Mouse (Mus musculus): ENCODE measurements at regions not wholly inside any gene's neighbourhood (a gene's known extent, or its start where the extent isn't known, plus 50 kb on each side); places are given as distances from the start of the nearest gene placed in this dataset.
A peak's percentile ranks its signal among the peaks of the same experiment; 100 is the strongest.

DNA sequence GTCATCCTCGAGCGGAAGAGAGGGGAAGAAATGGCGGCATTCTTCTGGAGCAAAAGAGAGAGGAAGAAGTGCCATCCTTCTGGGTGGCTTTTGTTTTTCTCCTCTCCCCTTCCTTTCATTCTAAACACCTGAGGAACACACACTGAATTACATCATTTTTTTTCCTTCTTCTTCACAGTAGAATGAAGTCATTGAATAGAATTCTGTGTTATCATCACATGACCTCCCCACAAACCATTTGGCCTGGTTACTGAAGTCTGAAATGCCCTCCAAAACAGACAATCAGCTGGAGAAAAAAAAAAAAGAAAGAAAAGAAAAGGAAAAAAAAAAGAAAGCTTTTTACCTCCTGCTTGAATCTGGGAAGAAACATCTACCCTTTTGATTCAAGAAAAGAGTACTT, 406.6 kb downstream of the Efnb2 start:
- Histone ChIP-seq H3K27me3 (replicated peaks; ENCODE audit: control insufficient read depth, insufficient read depth, low read length) (no peaks in the 10 kb centered on the region), H3K9me3 (replicated peaks; ENCODE audit: control insufficient read depth, low read length) (no peaks in the 10 kb centered on the region), H3K4me2 (ENCODE audit: low read length) (no peak overlapping the region), H3K4me3 (ENCODE audit: low read depth, low read length) (no peak overlapping the region), H3K9ac (ENCODE audit: low read length) (no peak overlapping the region), H3K36me3 (ENCODE audit: control insufficient read depth, insufficient read depth, low read length) (no peaks in the 10 kb centered on the region), H3K4me1 (ENCODE audit: control insufficient read depth, insufficient read depth, low read length) (peaks cover 4% of the 10 kb centered on the region; the same call in 1 of the 2 replicates), H3K27ac (ENCODE audit: low read depth, low read length) (no peak overlapping the region)
- 90% methylated on average over 3 of the region's 3 CpGs for WGBS
- DNase-seq (ENCODE audit: low spot score) (no peak), ATAC-seq (no peak)

DNA sequence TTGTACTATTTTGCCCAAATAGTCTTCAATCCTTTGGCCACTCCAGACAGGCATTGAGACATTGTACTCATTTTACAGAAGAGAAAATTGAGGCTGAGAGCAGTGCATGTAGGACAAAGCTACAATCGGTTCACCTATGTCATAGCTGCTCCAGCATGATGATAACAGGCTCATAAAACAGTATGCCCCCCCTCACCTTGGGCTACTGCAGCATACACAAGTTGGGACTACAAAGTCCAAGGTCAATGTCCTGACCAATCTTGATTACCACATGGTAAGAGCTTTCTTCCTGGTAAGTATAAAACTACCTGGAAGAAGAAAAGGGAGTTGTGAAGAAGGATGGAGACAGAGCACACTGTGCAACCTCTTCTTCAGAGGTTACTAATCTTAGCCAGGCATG, 416.4 kb downstream of the Efnb2 start:
- no peak overlapping the region for H3K27ac ChIP-seq (ENCODE audit: low read depth, low read length)
- H3K9me3 ChIP-seq (replicated peaks; ENCODE audit: control insufficient read depth, low read length), result no peaks in the 10 kb centered on the region
- no peaks in the 10 kb centered on the region for H3K27me3 ChIP-seq (replicated peaks; ENCODE audit: control insufficient read depth, insufficient read depth, low read length)
- no peaks in the 10 kb centered on the region for H3K36me3 ChIP-seq (ENCODE audit: control insufficient read depth, insufficient read depth, low read length)
- 90% methylated on average over 1 of the region's 1 CpGs for WGBS
- no peak overlapping the region for H3K4me2 ChIP-seq (ENCODE audit: low read length)
- H3K4me3 ChIP-seq (ENCODE audit: low read depth, low read length), result no peak overlapping the region
- H3K4me1 ChIP-seq (ENCODE audit: control insufficient read depth, insufficient read depth, low read length), result 0 out of 2 replicates have a peak, but pooled peaks cover 2% of the 10 kb centered on the region
- DNase-seq (ENCODE audit: low spot score), result no peak
- no peak for ATAC-seq
- no peak overlapping the region for H3K9ac ChIP-seq (ENCODE audit: low read length)

DNA sequence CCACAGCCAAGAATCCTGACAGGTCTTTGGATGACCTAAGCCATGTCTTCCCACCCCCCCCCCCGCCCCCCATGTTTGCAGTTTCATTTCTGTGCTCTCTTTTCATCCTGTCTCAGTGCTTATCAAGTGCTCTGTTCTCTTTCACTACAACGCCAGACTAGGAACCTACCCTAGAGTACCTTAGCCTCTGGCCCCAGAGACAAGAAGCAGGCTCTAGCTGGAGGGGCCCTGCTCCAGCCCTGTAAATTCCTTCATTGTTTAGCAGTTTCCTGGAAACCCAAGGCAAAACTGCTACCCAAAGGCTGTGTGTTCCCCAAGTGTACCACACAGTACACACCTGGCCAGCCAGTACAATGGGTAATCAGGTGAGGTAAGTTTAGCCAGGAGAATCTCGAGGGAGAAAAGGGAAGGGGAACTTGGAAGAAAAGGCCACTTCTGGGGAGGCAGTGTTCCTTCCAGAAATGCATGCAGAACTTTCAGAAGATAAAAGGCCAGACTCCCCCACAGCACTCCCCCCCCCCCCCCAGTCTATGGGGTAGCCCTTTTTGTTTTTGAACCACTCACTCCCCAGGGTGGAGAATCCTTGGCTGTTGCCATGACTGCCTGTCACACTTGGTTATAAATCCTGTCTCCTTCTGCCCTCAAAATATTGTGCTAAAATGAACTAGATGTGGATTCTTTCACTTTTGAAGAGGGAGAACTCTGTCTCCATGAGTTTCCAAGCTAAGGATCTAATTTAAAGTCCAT, 419.1 kb downstream of the Efnb2 start:
- no peak overlapping the region for H3K27ac ChIP-seq (ENCODE audit: low read depth, low read length)
- H3K4me1 ChIP-seq (ENCODE audit: control insufficient read depth, insufficient read depth, low read length), result 0 out of 2 replicates have a peak, but pooled peaks cover 2% of the 10 kb centered on the region
- ATAC-seq (no peak), DNase-seq (ENCODE audit: low spot score) (no peak)
- no peak overlapping the region for H3K4me2 ChIP-seq (ENCODE audit: low read length)
- H3K9ac ChIP-seq (ENCODE audit: low read length), result no peak overlapping the region
- no peaks in the 10 kb centered on the region for H3K9me3 ChIP-seq (replicated peaks; ENCODE audit: control insufficient read depth, low read length)
- no peaks in the 10 kb centered on the region for H3K36me3 ChIP-seq (ENCODE audit: control insufficient read depth, insufficient read depth, low read length)
- H3K4me3 ChIP-seq (ENCODE audit: low read depth, low read length), result no peak overlapping the region
- H3K27me3 ChIP-seq (replicated peaks; ENCODE audit: control insufficient read depth, insufficient read depth, low read length), result no peaks in the 10 kb centered on the region
- WGBS, result 32% methylated on average over 3 of the region's 3 CpGs

DNA sequence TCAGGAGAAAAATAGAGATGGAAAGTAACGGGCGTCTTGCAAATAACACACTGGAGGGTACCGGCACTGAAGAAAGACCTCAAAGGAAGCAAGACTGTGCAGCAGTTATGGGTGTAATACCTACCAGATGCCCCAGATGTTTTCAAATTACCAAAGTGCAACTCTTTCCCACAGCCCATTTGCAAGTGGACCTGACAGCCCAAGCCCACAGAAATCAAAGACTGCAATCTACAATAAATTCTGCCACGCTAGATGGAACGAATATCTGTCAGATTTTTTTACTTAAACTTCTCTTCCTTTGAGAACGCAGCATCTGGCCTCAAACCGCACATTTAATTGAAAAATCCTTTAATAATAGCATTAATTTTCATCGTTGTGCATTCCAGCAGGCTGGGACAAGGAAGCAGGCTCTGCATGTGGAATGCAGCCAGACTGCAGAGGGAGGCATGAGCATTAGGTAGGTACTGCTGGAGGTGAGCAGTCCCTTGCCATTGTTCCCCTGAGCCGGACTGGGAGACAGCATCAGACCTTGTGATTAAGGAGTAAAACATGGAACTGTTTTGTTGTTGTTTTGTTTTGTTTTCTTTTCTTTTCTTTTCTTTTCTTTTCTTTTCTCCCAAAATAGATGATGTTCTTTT, 419.9 kb downstream of the Efnb2 start:
- Histone ChIP-seq H3K36me3 (ENCODE audit: control insufficient read depth, insufficient read depth, low read length) (no peaks in the 10 kb centered on the region), H3K4me1 (ENCODE audit: control insufficient read depth, insufficient read depth, low read length) (0 out of 2 replicates have a peak, but pooled peaks cover 2% of the 10 kb centered on the region), H3K4me3 (ENCODE audit: low read depth, low read length) (no peak overlapping the region), H3K4me2 (ENCODE audit: low read length) (no peak overlapping the region), H3K27ac (ENCODE audit: low read depth, low read length) (no peak overlapping the region), H3K9ac (ENCODE audit: low read length) (no peak overlapping the region), H3K9me3 (replicated peaks; ENCODE audit: control insufficient read depth, low read length) (no peaks in the 10 kb centered on the region), H3K27me3 (replicated peaks; ENCODE audit: control insufficient read depth, insufficient read depth, low read length) (no peaks in the 10 kb centered on the region)
- 70% methylated on average over 9 of the region's 9 CpGs for WGBS
- ATAC-seq (no peak), DNase-seq (ENCODE audit: low spot score) (no peak)

DNA sequence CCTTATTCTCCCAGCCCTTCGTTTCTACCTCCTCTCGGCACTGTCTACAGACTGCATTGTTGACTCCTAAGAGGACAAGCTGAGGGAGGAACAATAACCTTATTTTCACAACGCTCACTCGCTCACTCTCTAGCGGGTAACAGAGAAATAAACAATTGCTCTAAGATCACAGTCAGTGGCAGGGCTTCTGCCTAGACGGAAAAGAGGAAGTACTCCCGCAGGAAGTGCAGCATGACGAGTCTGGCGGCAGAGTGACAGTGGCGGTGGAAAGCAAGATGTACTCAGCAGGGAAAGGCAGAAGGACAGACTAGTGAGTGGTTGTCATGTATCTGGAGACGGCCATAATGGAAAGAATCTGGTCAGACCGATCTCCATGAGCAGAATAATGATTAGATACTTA, 421.6 kb downstream of the Efnb2 start:
- Histone ChIP-seq H3K4me1 (ENCODE audit: control insufficient read depth, insufficient read depth, low read length) (0 out of 2 replicates have a peak, but pooled peaks cover 2% of the 10 kb centered on the region), H3K36me3 (ENCODE audit: control insufficient read depth, insufficient read depth, low read length) (no peaks in the 10 kb centered on the region), H3K4me2 (ENCODE audit: low read length) (no peak overlapping the region), H3K9ac (ENCODE audit: low read length) (no peak overlapping the region), H3K4me3 (ENCODE audit: low read depth, low read length) (no peak overlapping the region), H3K27ac (ENCODE audit: low read depth, low read length) (no peak overlapping the region), H3K27me3 (replicated peaks; ENCODE audit: control insufficient read depth, insufficient read depth, low read length) (no peaks in the 10 kb centered on the region), H3K9me3 (replicated peaks; ENCODE audit: control insufficient read depth, low read length) (no peaks in the 10 kb centered on the region)
- DNase-seq (ENCODE audit: low spot score) (no peak), ATAC-seq (no peak)
- 83% methylated on average over 12 of the region's 12 CpGs for WGBS

DNA sequence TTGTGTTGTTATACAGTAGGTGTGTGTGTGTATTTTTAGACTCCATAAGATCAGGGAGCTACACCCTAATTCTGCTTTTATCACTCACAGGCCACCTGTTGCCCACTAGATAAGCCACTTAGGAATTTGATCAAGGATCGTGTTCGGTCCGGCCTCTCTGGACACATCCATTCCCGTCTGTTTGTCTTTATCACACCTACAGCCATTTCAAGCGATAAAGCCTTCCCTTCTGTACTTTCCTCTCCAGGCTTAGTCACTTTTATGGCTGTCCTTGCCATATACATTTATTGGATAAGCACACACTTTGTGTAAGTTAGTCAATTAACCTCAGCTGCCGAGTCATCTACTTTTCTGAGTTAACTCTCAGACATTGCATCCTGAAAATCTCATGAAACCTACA, 423.0 kb downstream of the Efnb2 start:
- Histone ChIP-seq H3K4me2 (ENCODE audit: low read length) (no peak overlapping the region), H3K36me3 (ENCODE audit: control insufficient read depth, insufficient read depth, low read length) (no peaks in the 10 kb centered on the region), H3K4me3 (ENCODE audit: low read depth, low read length) (no peak overlapping the region), H3K9ac (ENCODE audit: low read length) (no peak overlapping the region), H3K27me3 (replicated peaks; ENCODE audit: control insufficient read depth, insufficient read depth, low read length) (no peaks in the 10 kb centered on the region), H3K27ac (ENCODE audit: low read depth, low read length) (no peak overlapping the region), H3K9me3 (replicated peaks; ENCODE audit: control insufficient read depth, low read length) (no peaks in the 10 kb centered on the region), H3K4me1 (ENCODE audit: control insufficient read depth, insufficient read depth, low read length) (0 out of 2 replicates have a peak, but pooled peaks cover 2% of the 10 kb centered on the region)
- WGBS, result 94% methylated on average over 6 of the region's 6 CpGs
- ATAC-seq (no peak), DNase-seq (ENCODE audit: low spot score) (no peak)

DNA sequence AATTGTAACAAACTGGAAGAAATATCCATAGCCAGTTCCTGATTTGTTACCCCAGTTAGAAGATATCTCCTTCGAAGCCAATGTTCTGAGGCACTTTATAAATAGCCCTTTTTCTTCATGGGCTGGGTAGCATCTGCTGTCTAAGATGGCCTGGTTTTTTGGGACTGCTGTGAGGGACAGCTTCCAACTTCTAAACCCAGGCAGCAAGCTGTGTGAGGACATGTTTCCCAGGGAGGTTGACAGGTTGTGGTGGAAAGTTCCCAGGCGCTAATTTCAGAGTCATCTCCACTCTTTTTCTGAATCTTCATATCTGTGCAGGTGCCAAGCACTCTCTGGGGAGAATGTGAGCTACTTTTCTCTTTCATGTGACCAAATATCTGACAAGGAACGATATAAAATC, 427.4 kb downstream of the Efnb2 start:
- ATAC-seq, result no peak
- no peaks in the 10 kb centered on the region for H3K36me3 ChIP-seq (ENCODE audit: control insufficient read depth, insufficient read depth, low read length)
- no peaks in the 10 kb centered on the region for H3K27me3 ChIP-seq (replicated peaks; ENCODE audit: control insufficient read depth, insufficient read depth, low read length)
- no peak overlapping the region for H3K27ac ChIP-seq (ENCODE audit: low read depth, low read length)
- H3K9me3 ChIP-seq (replicated peaks; ENCODE audit: control insufficient read depth, low read length), result no peaks in the 10 kb centered on the region
- no peak overlapping the region for H3K4me2 ChIP-seq (ENCODE audit: low read length)
- no peak for DNase-seq (ENCODE audit: low spot score)
- no peak overlapping the region for H3K9ac ChIP-seq (ENCODE audit: low read length)
- peaks cover 14% of the 10 kb centered on the region for H3K4me1 ChIP-seq (ENCODE audit: control insufficient read depth, insufficient read depth, low read length)
- no peak overlapping the region for H3K4me3 ChIP-seq (ENCODE audit: low read depth, low read length)
- 88% methylated on average over 3 of the region's 3 CpGs for WGBS

DNA sequence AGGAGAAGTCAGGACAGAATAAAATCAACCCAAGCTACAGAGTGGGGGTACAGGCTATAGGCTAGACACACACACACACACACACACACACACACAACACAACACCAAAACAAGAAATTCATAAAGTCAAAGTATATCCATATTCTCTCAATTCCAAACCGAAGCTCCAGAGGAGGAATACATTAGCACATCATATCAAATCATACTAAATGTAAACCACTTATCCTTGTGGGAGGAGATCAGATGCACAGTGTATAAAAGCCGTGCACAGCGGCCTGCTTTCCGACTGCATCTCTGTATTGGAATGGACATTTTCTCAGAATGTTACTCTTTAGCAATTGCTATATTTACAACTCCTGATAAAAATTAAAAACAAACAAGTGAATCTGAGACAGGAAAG, 427.9 kb downstream of the Efnb2 start:
- Histone ChIP-seq H3K9me3 (replicated peaks; ENCODE audit: control insufficient read depth, low read length) (no peaks in the 10 kb centered on the region), H3K27me3 (replicated peaks; ENCODE audit: control insufficient read depth, insufficient read depth, low read length) (no peaks in the 10 kb centered on the region; the same call in 1 of the 2 replicates), H3K36me3 (ENCODE audit: control insufficient read depth, insufficient read depth, low read length) (no peaks in the 10 kb centered on the region), H3K27ac (ENCODE audit: low read depth, low read length) (no peak overlapping the region), H3K4me2 (ENCODE audit: low read length) (no peak overlapping the region), H3K4me3 (ENCODE audit: low read depth, low read length) (no peak overlapping the region), H3K9ac (ENCODE audit: low read length) (no peak overlapping the region), H3K4me1 (ENCODE audit: control insufficient read depth, insufficient read depth, low read length) (peaks cover 14% of the 10 kb centered on the region)
- ATAC-seq (no peak), DNase-seq (ENCODE audit: low spot score) (no peak)
- 90% methylated on average over 4 of the region's 4 CpGs for WGBS

DNA sequence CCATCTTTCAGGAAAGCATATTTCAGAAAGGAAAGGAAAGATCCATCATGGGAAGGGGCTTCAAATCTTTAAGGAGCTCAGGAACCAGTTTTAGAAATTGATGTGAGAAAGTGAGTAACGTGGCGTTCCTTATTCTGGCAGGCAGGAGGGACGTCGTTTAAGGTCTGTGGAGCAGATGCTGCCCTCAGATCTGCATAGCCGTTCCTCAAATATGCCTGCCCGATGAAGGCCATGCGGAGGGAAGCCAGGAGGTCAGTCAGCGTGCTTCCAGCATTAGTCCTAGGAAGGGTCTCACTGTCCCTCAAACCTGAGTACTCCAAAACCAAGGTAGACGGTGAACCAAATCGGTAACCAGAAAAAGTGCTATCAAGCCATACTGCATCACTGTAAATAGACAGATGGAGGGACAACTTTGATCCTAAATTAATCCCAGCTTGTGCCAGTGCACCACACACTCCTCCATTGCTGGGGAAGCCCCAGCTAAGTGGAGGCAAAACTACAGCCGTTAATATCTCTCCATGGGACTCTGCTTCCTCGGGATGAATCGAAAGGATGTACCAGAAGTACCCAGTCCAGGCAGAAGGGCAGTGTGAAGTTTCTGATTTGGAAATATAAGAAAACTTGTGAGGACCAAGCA, 428.9 kb downstream of the Efnb2 start:
- H3K9ac ChIP-seq (ENCODE audit: low read length), result no peak overlapping the region
- H3K36me3 ChIP-seq (ENCODE audit: control insufficient read depth, insufficient read depth, low read length), result no peaks in the 10 kb centered on the region
- H3K4me2 ChIP-seq (ENCODE audit: low read length), result no peak overlapping the region
- peak; percentile 55 for ATAC-seq
- WGBS, result 41% methylated on average over 13 of the region's 13 CpGs
- peaks cover 14% of the 10 kb centered on the region for H3K4me1 ChIP-seq (ENCODE audit: control insufficient read depth, insufficient read depth, low read length)
- H3K27me3 ChIP-seq (replicated peaks; ENCODE audit: control insufficient read depth, insufficient read depth, low read length), result no peaks in the 10 kb centered on the region; the same call in 1 of the 2 replicates
- H3K9me3 ChIP-seq (replicated peaks; ENCODE audit: control insufficient read depth, low read length), result no peaks in the 10 kb centered on the region
- H3K4me3 ChIP-seq (ENCODE audit: low read depth, low read length), result no peak overlapping the region
- peak; percentile 41 for DNase-seq (ENCODE audit: low spot score)
- H3K27ac ChIP-seq (ENCODE audit: low read depth, low read length), result peak overlapping the region; percentile 49; the same call in 1 of the 2 replicates

Measured in forebrain, embryonic 14.5 days (tissue).